Mouse (Mus musculus): Measurements from ENCODE around the gene Usp17lc. TPM values are rescaled to one million over a fixed set of nuclear protein-coding genes. Genes with fewer than 3 reads are reported as not detected.

Usp17lc gene
- polyA plus RNA-seq, 1 experiment, result not detected

GRCm38 (mm10) chr7:103460590-103460989 is 45.7 kb downstream of the Usp17lc start:
- Histone ChIP-seq H3K4me1 (ENCODE audit: control insufficient read depth, insufficient read depth, insufficient read length) (no peaks in the 10 kb centered on the region), H3K36me3 (ENCODE audit: control insufficient read depth, insufficient read depth, low read length) (no peaks in the 10 kb centered on the region), H3K27me3 (ENCODE audit: control insufficient read depth, insufficient read depth, low read length) (no peaks in the 10 kb centered on the region), H3K4me3 (ENCODE audit: extremely low read depth, insufficient read depth, insufficient read length) (no peak overlapping the region), H3K27ac (ENCODE audit: insufficient read depth, low read length) (no peak overlapping the region)
- no peak for DNase-seq (ENCODE audit: low read depth in 1 of 2, low spot score in 2 of 2)
- no peak for TF ChIP-seq POLR2A (IDR thresholded peaks at IDR 0.05; ENCODE audit: low read depth, low read length)
- WGBS, result 93% methylated on average over 5 of the region's 5 CpGs

Other genes with a start within 250 kb of the Usp17lc start
- not detected in 2 replicates for gene Olfr591, start 236.7 kb upstream of the Usp17lc start, polyA plus RNA-seq (2012; rRNA removed)
- not detected in 2 replicates for gene Olfr592, start 230.3 kb upstream of the Usp17lc start, polyA plus RNA-seq (2012; rRNA removed)
- not detected in 2 replicates for gene Olfr593, start 203.2 kb upstream of the Usp17lc start, polyA plus RNA-seq (2012; rRNA removed)
- gene Olfr594, start 198.1 kb upstream of the Usp17lc start, polyA plus RNA-seq (2012; rRNA removed), result not detected in 2 replicates
- gene Usp17ld, start 162.6 kb upstream of the Usp17lc start, polyA plus RNA-seq (2012; rRNA removed), result not detected in 2 replicates
- not detected in 2 replicates for gene Olfr596, start 109.4 kb upstream of the Usp17lc start, polyA plus RNA-seq (2012; rRNA removed)
- gene Olfr597, start 98.8 kb upstream of the Usp17lc start, polyA plus RNA-seq (2012; rRNA removed), result not detected in 2 replicates
- gene Olfr598, start 91.5 kb upstream of the Usp17lc start, polyA plus RNA-seq (2012; rRNA removed), result not detected in 2 replicates
- not detected in 2 replicates for gene Olfr599, start 79.2 kb upstream of the Usp17lc start, polyA plus RNA-seq (2012; rRNA removed)
- not detected in 2 replicates for gene Olfr600, start 65.4 kb upstream of the Usp17lc start, polyA plus RNA-seq (2012; rRNA removed)
- not detected in 2 replicates for gene Olfr601, start 52.4 kb upstream of the Usp17lc start, polyA plus RNA-seq (2012; rRNA removed)
- gene Olfr603, start 28.9 kb upstream of the Usp17lc start, polyA plus RNA-seq (2012; rRNA removed), result not detected in 2 replicates
- gene Olfr605, start 30.4 kb downstream of the Usp17lc start, polyA plus RNA-seq (2012; rRNA removed), result not detected in 2 replicates
- not detected in 2 replicates for gene Olfr606, start 34.0 kb downstream of the Usp17lc start, polyA plus RNA-seq (2012; rRNA removed)
- gene Olfr607, start 49.1 kb downstream of the Usp17lc start, polyA plus RNA-seq (2012; rRNA removed), result not detected in 2 replicates
- gene Olfr608, start 54.8 kb downstream of the Usp17lc start, polyA plus RNA-seq (2012; rRNA removed), result not detected in 2 replicates
- not detected in 2 replicates for gene Olfr609, start 83.0 kb downstream of the Usp17lc start, polyA plus RNA-seq (2012; rRNA removed)
- gene Olfr610, start 97.0 kb downstream of the Usp17lc start, polyA plus RNA-seq (2012; rRNA removed), result not detected in 2 replicates
- gene Olfr611, start 105.8 kb downstream of the Usp17lc start, polyA plus RNA-seq (2012; rRNA removed), result not detected in 2 replicates
- not detected in 2 replicates for gene Olfr612, start 127.6 kb downstream of the Usp17lc start, polyA plus RNA-seq (2012; rRNA removed)
- not detected in 2 replicates for gene Olfr613, start 133.0 kb downstream of the Usp17lc start, polyA plus RNA-seq (2012; rRNA removed)
- not detected in 2 replicates for gene Olfr615, start 141.0 kb downstream of the Usp17lc start, polyA plus RNA-seq (2012; rRNA removed)
- gene Olfr616, start 154.1 kb downstream of the Usp17lc start, polyA plus RNA-seq (2012; rRNA removed), result not detected in 2 replicates
- gene Olfr617, start 158.0 kb downstream of the Usp17lc start, polyA plus RNA-seq (2012; rRNA removed), result not detected in 2 replicates
- not detected in 2 replicates for gene Olfr618, start 175.0 kb downstream of the Usp17lc start, polyA plus RNA-seq (2012; rRNA removed)
- gene Olfr619, start 185.5 kb downstream of the Usp17lc start, polyA plus RNA-seq (2012; rRNA removed), result not detected in 2 replicates
- not detected in 2 replicates for gene Olfr620, start 197.5 kb downstream of the Usp17lc start, polyA plus RNA-seq (2012; rRNA removed)
- not detected in 2 replicates for gene Olfr622, start 227.6 kb downstream of the Usp17lc start, polyA plus RNA-seq (2012; rRNA removed)
- gene Olfr623, start 248.6 kb downstream of the Usp17lc start, polyA plus RNA-seq (2012; rRNA removed), result not detected in 2 replicates

All from spleen, adult 2 months (tissue).